Comparison of ENCODE assay signal across 33 mouse cellular contexts in genomic region chr16:29848527-29848926, GRCm38 (mm10).
DNase-seq lines count a peak whose midpoint lies in the region; ATAC-seq and TF ChIP-seq lines count a peak whose summit lies in the region.
"Had no signal": no experiment of that assay in that cellular context is flagged by ENCODE, and none has a peak within 500 bp of the region (broad histone marks: within the 10 kb centered on the region; RNA-seq: fewer than 3 reads in every experiment).

No protein-coding gene starts in this region.

- no peaks in the 10 kb centered on the region for H3K36me3 ChIP-seq in intestine, postnatal 0 days (ENCODE audit: control insufficient read depth, insufficient read depth)
- no peaks in the 10 kb centered on the region for H3K36me3 ChIP-seq in intestine, embryonic 16.5 days (ENCODE audit: control insufficient read depth, insufficient read depth, low read length)
- H3K36me3 ChIP-seq in spleen, adult 2 months (ENCODE audit: control insufficient read depth, insufficient read depth, low read length): no peaks in the 10 kb centered on the region
- no peaks in the 10 kb centered on the region for H3K36me3 ChIP-seq in ES-E14 (ENCODE audit: control insufficient read depth, insufficient read depth, low read length, poor library complexity, severe bottlenecking)
- H3K36me3 ChIP-seq in forebrain, embryonic 11.5 days (ENCODE audit: control insufficient read depth, insufficient read depth, low read length): no peaks in the 10 kb centered on the region
- no peaks in the 10 kb centered on the region for H3K36me3 ChIP-seq in hindbrain, embryonic 12.5 days
- H3K36me3 ChIP-seq: embryonic facial prominence, embryonic 13.5 days; forebrain, embryonic 10.5 days; limb, embryonic 10.5 days; limb, embryonic 15.5 days; midbrain, embryonic 15.5 days had no signal

- in situ Hi-C loops in ES-E14 (cut with MboI; ENCODE audit: low sequenced_read_pairs in 2 of 2, unreplicated experiment in 2 of 2): no loop called here

- ATAC-seq in intestine, postnatal 0 days: no peak
- ATAC-seq in intestine, embryonic 16.5 days: no peak
- no peak for ATAC-seq in forebrain, embryonic 11.5 days (replicated peaks; ENCODE audit: low FRiP score)
- no peak for ATAC-seq in hindbrain, embryonic 12.5 days (ENCODE audit: low FRiP score)
- ATAC-seq: forebrain, embryonic 16.5 days; inflammation-experienced regulatory T-cells, adult 6 months; midbrain, embryonic 15.5 days had no signal

- TF ChIP-seq CTCF in intestine, postnatal 0 days (IDR thresholded peaks at IDR 0.05; ENCODE audit: low read depth): 0 out of 2 replicates have a peak, but pooled peaks have one; percentile 7
- no peak for TF ChIP-seq CTCF in spleen, adult 2 months (IDR thresholded peaks at IDR 0.05; ENCODE audit: extremely low read depth, insufficient read depth, insufficient read length, insufficient replicate concordance)
- peak; percentile 14; the same call in 1 of the 2 replicates for TF ChIP-seq CTCF in brain, embryonic 14.5 days (IDR thresholded peaks at IDR 0.05; ENCODE audit: borderline replicate concordance, extremely low read depth, insufficient read depth, insufficient read length)

- no peaks in the 10 kb centered on the region for H3K9me3 ChIP-seq in intestine, postnatal 0 days (ENCODE audit: control insufficient read depth)
- H3K9me3 ChIP-seq in intestine, embryonic 16.5 days (ENCODE audit: control insufficient read depth, low read length): no peaks in the 10 kb centered on the region
- H3K9me3 ChIP-seq in ES-E14 (ENCODE audit: control insufficient read depth, insufficient read depth, low read depth, low read length): no peaks in the 10 kb centered on the region
- H3K9me3 ChIP-seq in forebrain, embryonic 11.5 days (ENCODE audit: control insufficient read depth, low read length): no peaks in the 10 kb centered on the region
- no peaks in the 10 kb centered on the region for H3K9me3 ChIP-seq in hindbrain, embryonic 12.5 days (replicated peaks)
- H3K9me3 ChIP-seq: embryonic facial prominence, embryonic 13.5 days; forebrain, embryonic 10.5 days; limb, embryonic 10.5 days; limb, embryonic 15.5 days; midbrain, embryonic 15.5 days had no signal

- H3K27ac ChIP-seq in intestine, postnatal 0 days (ENCODE audit: low read depth, low read length): no peak overlapping the region
- no peak overlapping the region for H3K27ac ChIP-seq in intestine, embryonic 16.5 days (ENCODE audit: low read length)
- peak overlapping the region; percentile 41 for H3K27ac ChIP-seq in spleen, adult 2 months (ENCODE audit: insufficient read depth, low read length)
- H3K27ac ChIP-seq in ES-E14 (ENCODE audit: insufficient read depth, low read depth, low read length, poor library complexity, severe bottlenecking): no peak overlapping the region
- no peak overlapping the region for H3K27ac ChIP-seq in forebrain, embryonic 11.5 days (ENCODE audit: low read depth, low read length)
- H3K27ac ChIP-seq in hindbrain, embryonic 12.5 days: no peak overlapping the region
- H3K27ac ChIP-seq: embryonic facial prominence, embryonic 13.5 days; forebrain, embryonic 10.5 days; hindbrain, embryonic 14.5 days; limb, embryonic 10.5 days; limb, embryonic 15.5 days; midbrain, embryonic 15.5 days; stomach, postnatal 0 days had no signal

- H3K4me1 ChIP-seq in intestine, postnatal 0 days (replicated peaks; ENCODE audit: control insufficient read depth, insufficient read depth, low read length): peaks cover 6% of the 10 kb centered on the region; the same call in 1 of the 2 replicates
- H3K4me1 ChIP-seq in intestine, embryonic 16.5 days (ENCODE audit: control insufficient read depth, insufficient read depth, low read length): peaks cover 23% of the 10 kb centered on the region
- H3K4me1 ChIP-seq in spleen, adult 2 months (ENCODE audit: control insufficient read depth, insufficient read depth, insufficient read length): peaks cover 10% of the 10 kb centered on the region
- peaks cover 0 to 15% of the 10 kb centered on the region in 2 experiments; a peak in 2 of 4 replicates for H3K4me1 ChIP-seq in ES-E14 (ENCODE audit: control insufficient read depth in 2 of 2, insufficient read depth in 2 of 2, low read length in 2 of 2, poor library complexity in 1 of 2)
- no peaks in the 10 kb centered on the region for H3K4me1 ChIP-seq in forebrain, embryonic 11.5 days (replicated peaks; ENCODE audit: control insufficient read depth, insufficient read depth, low read length)
- peaks cover 12% of the 10 kb centered on the region; the same call in 1 of the 2 replicates for H3K4me1 ChIP-seq in hindbrain, embryonic 12.5 days

- no peak for TF ChIP-seq POLR2A in spleen, adult 2 months (IDR thresholded peaks at IDR 0.05; ENCODE audit: low read depth, low read length)
- no peak for TF ChIP-seq POLR2A in brain, embryonic 14.5 days (IDR thresholded peaks at IDR 0.05; ENCODE audit: borderline replicate concordance, extremely low read depth, insufficient read depth, insufficient read length, poor library complexity, severe bottlenecking)

- H3K4me3 ChIP-seq in intestine, postnatal 0 days (ENCODE audit: low read depth, low read length): no peak overlapping the region
- H3K4me3 ChIP-seq in intestine, embryonic 16.5 days (ENCODE audit: low read length): no peak overlapping the region
- H3K4me3 ChIP-seq in spleen, adult 2 months (ENCODE audit: extremely low read depth, insufficient read depth, insufficient read length): no peak overlapping the region
- 0 out of 4 replicates have a peak overlapping the region, but pooled peaks of 1 of the 2 experiments have one; percentile 22 for H3K4me3 ChIP-seq in ES-E14 (ENCODE audit: insufficient read depth in 1 of 2, low read depth in 1 of 2, low read length in 2 of 2, poor library complexity in 1 of 2, severe bottlenecking in 1 of 2)
- H3K4me3 ChIP-seq in forebrain, embryonic 11.5 days (ENCODE audit: low read depth, low read length): no peak overlapping the region
- no peak overlapping the region for H3K4me3 ChIP-seq in hindbrain, embryonic 12.5 days
- H3K4me3 ChIP-seq: embryonic facial prominence, embryonic 13.5 days; forebrain, embryonic 10.5 days; limb, embryonic 10.5 days; limb, embryonic 15.5 days; midbrain, embryonic 15.5 days had no signal

- H3K27me3 ChIP-seq in intestine, postnatal 0 days (replicated peaks; ENCODE audit: control insufficient read depth, insufficient read depth, low read length): no peaks in the 10 kb centered on the region
- no peaks in the 10 kb centered on the region for H3K27me3 ChIP-seq in intestine, embryonic 16.5 days (replicated peaks; ENCODE audit: control insufficient read depth, insufficient read depth, low read length)
- no peaks in the 10 kb centered on the region for H3K27me3 ChIP-seq in spleen, adult 2 months (ENCODE audit: control insufficient read depth, insufficient read depth, low read length)
- H3K27me3 ChIP-seq in forebrain, embryonic 11.5 days (ENCODE audit: control insufficient read depth, insufficient read depth, low read length): no peaks in the 10 kb centered on the region; the same call in 1 of the 2 replicates
- peaks cover 68% of the 10 kb centered on the region for H3K27me3 ChIP-seq in hindbrain, embryonic 12.5 days
- H3K27me3 ChIP-seq: embryonic facial prominence, embryonic 13.5 days; limb, embryonic 15.5 days had no signal

- H3K9ac ChIP-seq in intestine, postnatal 0 days (ENCODE audit: low read depth, low read length): no peak overlapping the region
- no peak overlapping the region for H3K9ac ChIP-seq in intestine, embryonic 16.5 days (ENCODE audit: low read depth, low read length)
- H3K9ac ChIP-seq in ES-E14 (ENCODE audit: insufficient read depth, low read depth, low read length, poor library complexity, severe bottlenecking): no peak overlapping the region
- H3K9ac ChIP-seq in forebrain, embryonic 11.5 days (ENCODE audit: low read length): no peak overlapping the region
- H3K9ac ChIP-seq in hindbrain, embryonic 12.5 days: no peak overlapping the region
- H3K9ac ChIP-seq: embryonic facial prominence, embryonic 13.5 days; hindbrain, embryonic 14.5 days; limb, embryonic 15.5 days; midbrain, embryonic 15.5 days had no signal

- no peak for DNase-seq in spleen, adult 2 months (ENCODE audit: low read depth in 1 of 2, low spot score in 2 of 2)
- DNase-seq in spleen, postnatal 10 days (ENCODE audit: low spot score in 2 of 2): no peak
- DNase-seq in ES-E14 (ENCODE audit: low read depth, low spot score): peak; percentile 37
- no peak for DNase-seq in brain, embryonic 14.5 days (ENCODE audit: low read depth)
- no peak for DNase-seq in forebrain, embryonic 11.5 days (ENCODE audit: low spot score)
- DNase-seq: adrenal gland, postnatal 10 days; cerebellum, adult 11 months; cerebellum, adult 9-10 months; cerebellum, postnatal 36 days; embryo, embryonic 11 days; gastrocnemius, postnatal 14 days; heart, adult 11 months; heart, postnatal 4 days; kidney, adult 2 months; kidney, postnatal 36 days; layer of hippocampus, postnatal 36 days; lung, adult 18-20 months; lung, postnatal 10 days; right cerebral cortex, postnatal 25 days; thymus, postnatal 4 days had no signal

- 91% methylated on average over 12 of the region's 12 CpGs for WGBS in intestine, postnatal 0 days
- WGBS in intestine, embryonic 16.5 days: 85% methylated on average over 12 of the region's 12 CpGs
- WGBS in spleen, adult 2 months: 96% methylated on average over 12 of the region's 12 CpGs
- 83% methylated on average over 12 of the region's 12 CpGs for WGBS in forebrain, embryonic 11.5 days
- WGBS in hindbrain, embryonic 12.5 days: 80% methylated on average over 12 of the region's 12 CpGs

- no peak overlapping the region for H3K4me2 ChIP-seq in intestine, postnatal 0 days (replicated peaks; ENCODE audit: low read depth)
- no peak overlapping the region for H3K4me2 ChIP-seq in intestine, embryonic 16.5 days (ENCODE audit: low read depth, low read length)
- H3K4me2 ChIP-seq in forebrain, embryonic 11.5 days (ENCODE audit: low read depth, low read length, severe bottlenecking): no peak overlapping the region
- no peak overlapping the region for H3K4me2 ChIP-seq in hindbrain, embryonic 12.5 days (replicated peaks)
- H3K4me2 ChIP-seq: embryonic facial prominence, embryonic 13.5 days; heart, embryonic 11.5 days; hindbrain, embryonic 14.5 days; limb, embryonic 15.5 days; midbrain, embryonic 15.5 days had no signal

TF ChIP-seq in ES-E14, 5 proteins besides CTCF, POLR2A, EP300 and RAD21:
- TF ChIP-seq ZC3H11A (IDR thresholded peaks at IDR 0.05; ENCODE audit: borderline replicate concordance, low read depth, low read length) (peak; percentile 52; the same call in 1 of the 2 replicates), ZNF384 (IDR thresholded peaks at IDR 0.05; ENCODE audit: low read depth, low read length) (peak; percentile 99), CHD2 (IDR thresholded peaks at IDR 0.05; ENCODE audit: low read depth, low read length) (no peak), MAFK (IDR thresholded peaks at IDR 0.05; ENCODE audit: insufficient read depth, low read depth, low read length) (no peak), HCFC1 (IDR thresholded peaks at IDR 0.05; ENCODE audit: borderline replicate concordance, insufficient read depth, low read length) (no peak)
